Mouse (Mus musculus) ES-Bruce4 (cell line): Measurements from ENCODE around the gene Tpr. TPM values are rescaled to one million over a fixed set of nuclear protein-coding genes. Genes with fewer than 3 reads are reported as not detected.

Experiments used
- H3K27ac ChIP-seq: 2 replicates; pipeline ENCODE4 v1.5.1; 2012; ENCODE audit warnings: low read length, inconsistent platforms; ENCODE audit not compliant: insufficient read depth
- H3K27me3 ChIP-seq: 2 replicates; pipeline ENCODE4 v1.6.1; 2012; ENCODE audit warnings: mild to moderate bottlenecking, low read length, inconsistent platforms; ENCODE audit not compliant: control insufficient read depth, poor library complexity, insufficient read depth, severe bottlenecking
- H3K36me3 ChIP-seq: 2 replicates; pipeline ENCODE4 v1.6.1; 2012; ENCODE audit warnings: inconsistent platforms, mild to moderate bottlenecking, low read length, moderate library complexity; ENCODE audit not compliant: control insufficient read depth, poor library complexity, insufficient read depth, severe bottlenecking
- H3K4me1 ChIP-seq: one replicate; pipeline ENCODE4 v1.8.1; 2011; ENCODE audit warnings: low read length; ENCODE audit not compliant: control insufficient read depth, insufficient read depth
- H3K4me3 ChIP-seq: 2 replicates; pipeline ENCODE4 v1.5.1; 2011; ENCODE audit warnings: low read depth, mild to moderate bottlenecking, low read length
- H3K9ac ChIP-seq: 2 replicates; pipeline ENCODE4 v1.6.1; 2012; ENCODE audit warnings: low read depth, mild to moderate bottlenecking, inconsistent platforms; ENCODE audit not compliant: poor library complexity, severe bottlenecking
- H3K9me3 ChIP-seq: replicated peaks from 2 replicates; pipeline ENCODE4 v1.6.1; 2012; ENCODE audit warnings: mild to moderate bottlenecking, low read length, inconsistent platforms; ENCODE audit not compliant: control insufficient read depth, poor library complexity, insufficient read depth, severe bottlenecking
- CTCF ChIP-seq: IDR thresholded peaks from one replicate; pipeline ENCODE4 v1.8.1; 2011; ENCODE audit warnings: low read depth, low read length
- EP300 ChIP-seq: IDR thresholded peaks from 2 replicates; pipeline ENCODE4 v1.6.1; 2011; ENCODE audit warnings: low read depth, low read length; ENCODE audit not compliant: insufficient read depth
- POLR2A ChIP-seq: IDR thresholded peaks from one replicate; pipeline ENCODE4 v1.8.1; 2011; ENCODE audit warnings: low read length; ENCODE audit not compliant: insufficient read depth
- polyA plus RNA-seq: library from polyadenylated mRNA; stranded (reverse); fragments of >200 nt; gene quantifications from 2 replicates; pipeline ENCODE4 v1.2.4, GENCODE M21; 2011; ENCODE audit warnings: low read depth; ENCODE audit not compliant: missing spikeins, insufficient read depth, insufficient read length

The Tpr gene
- polyA plus RNA-seq, 1 experiment = 254 TPM

DNA sequence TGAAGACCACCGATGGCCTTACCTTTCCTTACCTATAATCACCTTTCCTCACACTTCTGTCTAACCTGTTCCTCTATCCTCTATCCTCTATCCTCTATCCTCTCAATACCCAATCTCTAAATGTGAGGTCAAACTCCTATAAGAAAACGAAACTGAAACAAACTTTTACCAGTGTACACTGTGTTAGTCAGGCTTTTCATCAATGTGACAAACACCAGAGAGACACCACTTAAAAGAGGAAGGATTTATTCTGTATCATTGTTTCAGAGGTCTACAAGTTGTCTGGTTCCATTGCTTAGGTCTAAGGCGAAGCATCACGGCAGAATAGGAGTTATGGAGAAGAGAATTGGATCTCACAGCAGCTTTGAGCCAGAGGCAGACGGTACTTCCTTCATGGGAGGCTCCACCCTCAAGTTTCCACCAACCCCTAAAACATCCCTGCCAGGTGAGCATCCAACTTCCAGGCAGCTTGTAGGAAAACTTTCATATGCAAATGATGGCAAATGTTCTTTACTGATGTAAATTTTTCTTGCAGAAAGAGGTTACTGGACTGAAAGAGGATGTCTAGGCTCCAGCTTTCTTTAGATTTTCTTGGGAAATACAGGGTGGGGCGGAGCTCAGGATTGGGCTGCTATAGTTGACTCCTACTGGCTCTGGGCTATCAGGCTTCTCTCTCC is 104.1 kb downstream of the Tpr start:
- Histone ChIP-seq H3K9me3 (peaks cover 16% of the 10 kb centered on the region), H3K4me3 (no peak overlapping the region), H3K36me3 (no peaks in the 10 kb centered on the region), H3K9ac (no peak overlapping the region), H3K4me1 (no peaks in the 10 kb centered on the region), H3K27ac (peak overlapping the region; percentile 76; the same call in 1 of the 2 replicates), H3K27me3 (no peaks in the 10 kb centered on the region)
- no peak for TF ChIP-seq CTCF
- TF ChIP-seq EP300 = peak; percentile 64

DNA sequence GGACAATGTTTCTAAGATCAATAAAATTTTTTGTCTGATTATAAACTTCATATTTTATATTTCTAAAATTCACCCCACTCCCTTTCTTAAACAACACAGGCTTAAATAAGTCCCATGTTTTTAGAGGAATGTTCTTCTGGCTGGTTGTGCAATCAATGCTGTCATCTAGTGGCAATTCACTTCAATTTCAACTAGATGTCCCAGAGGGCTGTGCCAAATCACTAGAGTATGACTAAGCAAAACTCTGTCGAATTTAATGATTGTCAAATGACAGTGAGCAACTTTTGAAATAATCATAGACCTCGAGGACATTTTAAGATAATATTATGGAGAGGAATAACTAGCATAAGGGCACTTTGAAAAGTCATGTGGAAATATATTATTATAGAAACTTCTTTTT is 105.1 kb downstream of the Tpr start:
- no peaks in the 10 kb centered on the region for H3K36me3 ChIP-seq
- H3K9me3 ChIP-seq = peaks cover 16% of the 10 kb centered on the region
- H3K4me3 ChIP-seq = no peak overlapping the region
- no peaks in the 10 kb centered on the region for H3K27me3 ChIP-seq
- H3K9ac ChIP-seq = no peak overlapping the region
- TF ChIP-seq CTCF (no peak), POLR2A (no peak), EP300 (no peak)
- H3K4me1 ChIP-seq = no peaks in the 10 kb centered on the region
- no peak overlapping the region for H3K27ac ChIP-seq

DNA sequence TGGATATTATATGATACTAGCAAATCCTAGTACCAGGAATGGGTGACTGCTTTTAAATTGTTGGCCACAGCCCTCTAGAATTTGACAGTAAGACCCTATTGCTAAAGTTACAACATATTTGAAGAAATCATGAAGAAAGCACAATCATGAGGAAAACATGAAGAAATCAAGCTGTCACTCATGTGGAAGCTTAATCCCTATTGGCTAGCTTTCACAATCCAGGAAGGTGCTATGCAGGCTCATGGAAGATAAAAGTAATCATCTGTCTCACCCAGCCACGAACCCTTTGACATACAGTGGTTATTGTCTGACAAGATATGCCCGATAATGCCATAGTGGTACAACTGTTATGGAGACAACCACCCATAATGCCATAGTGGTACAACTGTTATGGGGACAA is 105.5 kb downstream of the Tpr start:
- no peak for TF ChIP-seq CTCF
- Histone ChIP-seq H3K27ac (no peak overlapping the region), H3K4me1 (no peaks in the 10 kb centered on the region), H3K9me3 (peaks cover 16% of the 10 kb centered on the region), H3K27me3 (no peaks in the 10 kb centered on the region), H3K36me3 (no peaks in the 10 kb centered on the region), H3K9ac (no peak overlapping the region), H3K4me3 (no peak overlapping the region)

Other genes with a start within 250 kb of the Tpr start
- gene Pdc, start 73.4 kb upstream of the Tpr start, polyA plus RNA-seq = not detected in 2 replicates
- gene Odr4, start 242 bp downstream of the Tpr start, polyA plus RNA-seq = 28.7 and 28.8 TPM in 2 replicates
- 1.5 and 1.8 TPM in 2 replicates for gene Prg4, start 73.3 kb downstream of the Tpr start, polyA plus RNA-seq